Mouse (Mus musculus) lung, adult 2 months (tissue): Measurements from ENCODE around the gene Hspb7.

Experiments
- CTCF ChIP-seq: fragments of 200-500 bp; IDR thresholded peaks from 2 replicates; pipeline ENCODE4 v1.5.1; 2011; ENCODE audit warnings: mild to moderate bottlenecking, low read length, control low read depth; ENCODE audit not compliant: insufficient read depth
- POLR2A ChIP-seq: fragments of 200-500 bp; IDR thresholded peaks from 2 replicates; pipeline ENCODE4 v1.6.1; 2011; ENCODE audit warnings: low read depth, mild to moderate bottlenecking, control low read depth, low read length, borderline replicate concordance; ENCODE audit errors: extremely low read depth

DNA sequence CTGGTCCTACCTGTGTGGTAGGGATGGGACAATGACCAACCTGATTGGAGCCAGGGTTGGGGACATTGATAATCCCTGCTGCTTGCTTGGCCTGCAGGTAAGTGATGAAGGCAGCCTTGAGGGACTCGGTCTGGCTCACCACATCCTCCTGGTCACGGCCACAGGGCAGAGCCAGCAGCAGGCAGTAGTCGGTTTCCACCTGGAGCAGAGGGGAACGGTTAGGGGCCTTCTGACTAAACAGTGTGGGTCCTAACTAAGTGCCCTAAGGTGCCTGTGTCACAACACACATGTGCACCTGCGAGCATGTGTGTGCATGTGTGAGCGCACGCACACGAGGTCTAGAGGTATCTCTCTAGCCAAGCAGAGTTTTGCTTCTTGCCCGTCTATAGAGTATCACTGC, 48.8 kb downstream of the Hspb7 start:
- TF ChIP-seq POLR2A, result no peak
- TF ChIP-seq CTCF, result no peak
